Mouse (Mus musculus) midbrain, postnatal 0 days (tissue): ENCODE measurements around the gene Thsd7b. TPM values are rescaled to one million over a fixed set of nuclear protein-coding genes. Genes with fewer than 3 reads are reported as not detected.
"Not testable (repeated sequence)": the region's sequence is repeated elsewhere in the genome, so short reads cannot be mapped to it uniquely, and the experiment has no call there.

ENCODE experiments used
- ATAC-seq: fragments of 200-750 bp; cut with Nextera tagmentation; 2 replicates; pipeline ENCODE4 v1.8.0; 2017; ENCODE audit warnings: moderate number of reproducible peaks, mild to moderate bottlenecking, moderate TSS enrichment, moderate library complexity; ENCODE audit not compliant: low FRiP score
- DNase-seq: peaks from one replicate; pipeline ENCODE4 v3.0.0-alpha.2; 2015; ENCODE audit warnings: low spot score
- H3K27ac ChIP-seq: fragments of 300-500 bp; sonication (generic); 2 replicates; pipeline ENCODE4 v1.5.1; 2014; ENCODE audit warnings: low read depth, mild to moderate bottlenecking, low read length, mixed read lengths
- H3K27me3 ChIP-seq: fragments of 300-500 bp; sonication (generic); 2 replicates; pipeline ENCODE4 v1.6.1; 2014; ENCODE audit warnings: low read length, control low read depth, mixed read lengths; ENCODE audit not compliant: insufficient read depth
- H3K36me3 ChIP-seq: fragments of 300-500 bp; sonication (generic); 2 replicates; pipeline ENCODE4 v1.6.1; 2014; ENCODE audit warnings: low read length, control low read depth, mixed read lengths; ENCODE audit not compliant: insufficient read depth
- H3K4me1 ChIP-seq: fragments of 300-500 bp; sonication (generic); 2 replicates; pipeline ENCODE4 v1.6.1; 2014; ENCODE audit warnings: mild to moderate bottlenecking, control low read depth, antibody characterized with exemption, low read length, mixed read lengths; ENCODE audit not compliant: insufficient read depth
- H3K4me2 ChIP-seq: fragments of 300-500 bp; sonication (generic); 2 replicates; pipeline ENCODE4 v1.6.1; 2014; ENCODE audit warnings: low read depth, mild to moderate bottlenecking, low read length, mixed read lengths; ENCODE audit not compliant: poor library complexity, severe bottlenecking
- H3K4me3 ChIP-seq: fragments of 300-500 bp; sonication (generic); 2 replicates; pipeline ENCODE4 v1.5.1; 2014; ENCODE audit warnings: low read depth, mild to moderate bottlenecking, low read length, moderate library complexity
- H3K9ac ChIP-seq: fragments of 300-500 bp; sonication (generic); replicated peaks from 2 replicates; pipeline ENCODE4 v1.6.1; 2014; ENCODE audit warnings: mild to moderate bottlenecking, low read length, moderate library complexity, mixed read lengths; ENCODE audit not compliant: poor library complexity, severe bottlenecking
- H3K9me3 ChIP-seq: fragments of 300-500 bp; sonication (generic); 2 replicates; pipeline ENCODE4 v1.6.1; 2016; ENCODE audit warnings: low read length, control low read depth
- CTCF ChIP-seq: IDR thresholded peaks from 2 replicates; pipeline ENCODE4 v1.5.1; 2016; ENCODE audit warnings: antibody characterized with exemption, mild to moderate bottlenecking
- whole genome bisulfite sequencing: fragments of 180-500 bp; shearing (Covaris S2); extraction: QIAGEN DNeasy Blood & Tissue Kit; methylation state at CpG from one replicate; pipeline ENCODE4 v1.1.7; 2014; 5-methylcytosine and 5-hydroxymethylcytosine counted together
- polyA plus RNA-seq: library from polyadenylated mRNA; unstranded; fragments of >200 nt; fragmentation: Nextera tagmentation; extraction: Ambion mirVana; gene quantifications from 2 replicates; pipeline ENCODE4 v1.2.1, GENCODE M21; 2015
- total RNA-seq: library from RNA; depleted of rRNA; stranded (reverse); fragments of >200 nt; gene quantifications from 2 replicates; pipeline ENCODE4 v1.2.3, GENCODE M21; 2014

Thsd7b gene
- total and polyA plus RNA-seq, 2 experiments from 2014 or later = 11.6 to 20.8 TPM

GRCm38 (mm10) chr1:130245563-130245962, 972.5 kb downstream of the Thsd7b start:
- DNase-seq = no peak
- H3K27me3 ChIP-seq = no peaks in the 10 kb centered on the region
- WGBS = 82% methylated on average over 3 of the region's 3 CpGs
- H3K9me3 ChIP-seq = peaks cover 3% of the 10 kb centered on the region; the same call in 1 of the 2 replicates
- no peaks in the 10 kb centered on the region for H3K4me1 ChIP-seq
- no peak overlapping the region for H3K9ac ChIP-seq
- H3K27ac ChIP-seq = no peak overlapping the region
- H3K4me3 ChIP-seq = no peak overlapping the region
- H3K4me2 ChIP-seq = no peak overlapping the region
- H3K36me3 ChIP-seq = no peaks in the 10 kb centered on the region
- no peak for ATAC-seq
- TF ChIP-seq CTCF = no peak

GRCm38 (mm10) chr1:130246264-130246663, 973.2 kb downstream of the Thsd7b start:
- not testable (repeated sequence) for H3K9ac ChIP-seq, H3K36me3 ChIP-seq, DNase-seq, H3K4me2 ChIP-seq, H3K4me1 ChIP-seq, ATAC-seq, H3K9me3 ChIP-seq, H3K27me3 ChIP-seq, H3K4me3 ChIP-seq, H3K27ac ChIP-seq
- 71% methylated on average over 4 of the region's 4 CpGs for WGBS

- not testable (repeated sequence) for H3K9me3 ChIP-seq, H3K9ac ChIP-seq, H3K4me3 ChIP-seq, H3K27ac ChIP-seq, DNase-seq, H3K27me3 ChIP-seq, H3K36me3 ChIP-seq, H3K4me1 ChIP-seq, ATAC-seq, H3K4me2 ChIP-seq
- 89% methylated on average over 4 of the region's 4 CpGs for WGBS
Observed at GRCm38 (mm10) chr1:130246930-130247329, 973.8 kb downstream of the Thsd7b start.

- H3K4me2 ChIP-seq = no peak overlapping the region
- no peaks in the 10 kb centered on the region for H3K27me3 ChIP-seq
- H3K4me3 ChIP-seq = no peak overlapping the region
- no peaks in the 10 kb centered on the region for H3K9me3 ChIP-seq
- H3K27ac ChIP-seq = no peak overlapping the region
- DNase-seq = no peak
- H3K36me3 ChIP-seq = no peaks in the 10 kb centered on the region
- no peak for ATAC-seq
- H3K4me1 ChIP-seq = no peaks in the 10 kb centered on the region
- TF ChIP-seq CTCF = no peak
- 27% methylated on average over 6 of the region's 6 CpGs for WGBS
- H3K9ac ChIP-seq = no peak overlapping the region
Observed at GRCm38 (mm10) chr1:130262046-130262445, 988.9 kb downstream of the Thsd7b start.
